Mouse (Mus musculus) inflammation-experienced regulatory T-cells, adult 16 weeks (primary cell): ENCODE results near the gene Sec61a2. TPM values are rescaled to one million over a fixed set of nuclear protein-coding genes. Genes with fewer than 3 reads are reported as not detected.

Experiments
- polyA plus RNA-seq: library from polyadenylated mRNA; unstranded; fragments of 100-300 nt; shearing (Covaris generic); gene quantifications from one replicate; pipeline ENCODE4 v1.2.1, GENCODE M21; 2017

Gene Sec61a2
- 26.4 TPM for polyA plus RNA-seq

GRCm38 (mm10) chr2:5894843-5895570, at the start of gene Sec61a2:
Gene Sec61a2, minus strand, starts transcription at chr2:5895432.

GRCm38 (mm10) chr2:5942416-5943032, 47.3 kb upstream of the Sec61a2 start, which contains the start of gene Dhtkd1:
Gene Dhtkd1, minus strand, starts transcription at chr2:5942792.

GRCm38 (mm10) chr2:5862834-5863233, 32.4 kb downstream of the Sec61a2 start, which contains the start of gene Gm13199:
Gene Gm13199, minus strand, starts transcription at chr2:5862934.

GRCm38 (mm10) chr2:5844873-5845631, 50.2 kb downstream of the Sec61a2 start, which contains the start of the genes Nudt5 and Cdc123:
Gene Nudt5, plus strand, starts transcription at chr2:5845019.
Gene Cdc123, minus strand, starts transcription at chr2:5845164.

Other genes starting within 250 kb of the Sec61a2 start
- gene Camk1d, start 180.9 kb downstream of the Sec61a2 start, polyA plus RNA-seq, result 30.5 TPM
- 44.6 TPM for gene Nudt5, start 50.4 kb downstream of the Sec61a2 start, polyA plus RNA-seq
- gene Cdc123, start 50.3 kb downstream of the Sec61a2 start, polyA plus RNA-seq, result 198 TPM
- gene Gm13199, start 32.5 kb downstream of the Sec61a2 start, polyA plus RNA-seq, result 1.4 TPM
- gene Dhtkd1, start 47.4 kb upstream of the Sec61a2 start, polyA plus RNA-seq, result not detected
- 18.5 TPM for gene Upf2, start 56.0 kb upstream of the Sec61a2 start, polyA plus RNA-seq
- gene Proser2, start 234.8 kb upstream of the Sec61a2 start, polyA plus RNA-seq, result not detected